Comparison of ENCODE assay signal across 19 mouse cellular contexts in genomic region chr4:139477983-139478382, GRCm38 (mm10). TPM values are rescaled to one million over a fixed set of nuclear protein-coding genes. Genes with fewer than 3 reads are reported as not detected.
DNase-seq lines count a peak whose midpoint lies in the region; TF ChIP-seq lines count a peak whose summit lies in the region.
"Had no signal": no experiment of that assay in that cellular context is flagged by ENCODE, and none has a peak within 500 bp of the region (broad histone marks: within the 10 kb centered on the region; RNA-seq: fewer than 3 reads in every experiment).

No protein-coding gene starts in this region.

- H3K4me3 ChIP-seq in layer of hippocampus, adult 2 months: no peak overlapping the region
- H3K4me3 ChIP-seq: embryonic facial prominence, embryonic 13.5 days; forebrain, embryonic 13.5 days; limb, embryonic 15.5 days; myocyte; stomach, embryonic 15.5 days had no signal

- H3K27me3 ChIP-seq in splenic B cell, adult 2 months (ENCODE audit: control insufficient read depth, insufficient read depth, low read length, poor library complexity, severe bottlenecking): no peaks in the 10 kb centered on the region
- H3K27me3 ChIP-seq: embryonic facial prominence, embryonic 13.5 days; forebrain, embryonic 13.5 days; limb, embryonic 15.5 days; stomach, embryonic 15.5 days had no signal

- DNase-seq in embryo, embryonic 11 days: peak; percentile 18
- DNase-seq in embryo, embryonic 10 days (ENCODE audit: low spot score): no peak
- no peak for DNase-seq in layer of hippocampus, adult 2 months (ENCODE audit: low spot score in 2 of 2)
- DNase-seq in layer of hippocampus, postnatal 36 days: no peak
- peak; percentile 15 for DNase-seq in thymus, postnatal 14 days
- no peak for DNase-seq in thymus, postnatal 25 days
- DNase-seq in splenic B cell, adult 2 months (ENCODE audit: low read depth, low spot score): peak; percentile 22
- DNase-seq in left cerebral cortex, adult 8-10 months (ENCODE audit: low spot score in 2 of 2): no peak
- DNase-seq: adrenal gland, adult 8-10 months; B cell, adult 2 months; cerebellum, adult 9-10 months; heart, postnatal 4 days; kidney, adult 11 months; right cerebral cortex, postnatal 4 days had no signal

- TF ChIP-seq CTCF in layer of hippocampus, adult 2 months (conservative IDR thresholded peaks at IDR 0.05): peak; percentile 67

- no peak overlapping the region for H3K27ac ChIP-seq in layer of hippocampus, adult 2 months
- H3K27ac ChIP-seq: embryonic facial prominence, embryonic 13.5 days; limb, embryonic 15.5 days; stomach, embryonic 15.5 days had no signal

- H3K36me3 ChIP-seq in splenic B cell, adult 2 months (ENCODE audit: control insufficient read depth, insufficient read depth, low read length, poor library complexity, severe bottlenecking): peaks cover 11% of the 10 kb centered on the region

RNA-seq across cellular contexts. Expression of gene Iffo2, which starts 52.4 kb away (rescaled TPM):
- total RNA-seq in layer of hippocampus, adult 2 months (2021): 10 to 100 TPM; 15.7 to 17.5 TPM
- 10 to 100 TPM; 15.3 to 18.0 TPM for total RNA-seq in layer of hippocampus, postnatal 36 days (2021)
- 10 to 100 TPM; 18.1 to 19.8 (median 18.5) TPM for total RNA-seq in left cerebral cortex, adult 8-10 months (2022)

Comparison
In these comparisons a context has a peak if more than half of its experiments do, and no peak if none do; other contexts are left out.
1. DNase-seq: peak in embryo, embryonic 11 days (single experiment), thymus, postnatal 14 days (single experiment) and splenic B cell, adult 2 months (single experiment); none in embryo, embryonic 10 days (single experiment), layer of hippocampus, adult 2 months (0 of 2), layer of hippocampus, postnatal 36 days (0 of 2), thymus, postnatal 25 days (single experiment) and left cerebral cortex, adult 8-10 months (0 of 2).